ENCODE assay signal across 11 mouse cellular contexts in genomic region chr4:103620590-103621155, GRCm38 (mm10). TPM values are rescaled to one million over a fixed set of nuclear protein-coding genes. Genes with fewer than 3 reads are reported as not detected.
DNase-seq lines count a peak whose midpoint lies in the region; ATAC-seq and TF ChIP-seq lines count a peak whose summit lies in the region.
"Had no signal": no experiment of that assay in that cellular context is flagged by ENCODE, and none has a peak within 500 bp of the region (broad histone marks: within the 10 kb centered on the region; RNA-seq: fewer than 3 reads in every experiment).

No protein-coding gene starts in this region.

- no peaks in the 10 kb centered on the region for H3K36me3 ChIP-seq in heart, embryonic 12.5 days
- no peaks in the 10 kb centered on the region for H3K36me3 ChIP-seq in stomach, embryonic 14.5 days (ENCODE audit: control insufficient read depth, insufficient read depth, low read length)
- H3K36me3 ChIP-seq in stomach, postnatal 0 days (ENCODE audit: control insufficient read depth, insufficient read depth, low read length), result no peaks in the 10 kb centered on the region
- H3K36me3 ChIP-seq in limb, embryonic 15.5 days, result no peaks in the 10 kb centered on the region
- H3K36me3 ChIP-seq: lung, embryonic 15.5 days had no signal

- no peak for TF ChIP-seq EP300 in stomach, postnatal 0 days (optimal IDR thresholded peaks at IDR 0.05)

- no peak for DNase-seq in heart, adult 8-10 months (ENCODE audit: low spot score)
- DNase-seq in stomach, postnatal 0 days (ENCODE audit: low spot score), result no peak
- DNase-seq in ovary, postnatal 10 days (ENCODE audit: low spot score), result no peak
- DNase-seq in spleen, postnatal 36 days (ENCODE audit: low spot score in 2 of 2), result no peak
- DNase-seq in natural killer cell, adult 2 months (ENCODE audit: low spot score in 2 of 2), result no peak
- DNase-seq: B cell, adult 2 months had no signal

- peaks cover 11% of the 10 kb centered on the region; the same call in 1 of the 2 replicates for H3K4me1 ChIP-seq in heart, embryonic 12.5 days (replicated peaks)
- H3K4me1 ChIP-seq in stomach, embryonic 14.5 days (ENCODE audit: control insufficient read depth, insufficient read depth, low read length), result no peaks in the 10 kb centered on the region
- H3K4me1 ChIP-seq in stomach, postnatal 0 days (replicated peaks; ENCODE audit: control insufficient read depth, insufficient read depth), result no peaks in the 10 kb centered on the region
- peaks cover 10% of the 10 kb centered on the region for H3K4me1 ChIP-seq in limb, embryonic 15.5 days

- 27% methylated on average over 18 of the region's 18 CpGs for WGBS in heart, embryonic 12.5 days
- WGBS in stomach, embryonic 14.5 days, result 17% methylated on average over 18 of the region's 18 CpGs
- 24% methylated on average over 18 of the region's 18 CpGs for WGBS in stomach, postnatal 0 days
- WGBS in limb, embryonic 15.5 days, result 14% methylated on average over 18 of the region's 18 CpGs

- ATAC-seq in heart, embryonic 12.5 days (ENCODE audit: insufficient number of reproducible peaks, low FRiP score), result no peak
- no peak for ATAC-seq in stomach, embryonic 14.5 days (ENCODE audit: insufficient number of reproducible peaks, insufficient read depth, low FRiP score, low read depth)
- no peak for ATAC-seq in stomach, postnatal 0 days (ENCODE audit: low FRiP score, low TSS enrichment)
- no peak for ATAC-seq in limb, embryonic 15.5 days (ENCODE audit: insufficient number of reproducible peaks, low FRiP score, low TSS enrichment, low read depth)
- ATAC-seq: inflammation-experienced regulatory T-cells, adult 6 months had no signal

- no peak overlapping the region for H3K9ac ChIP-seq in heart, embryonic 12.5 days
- H3K9ac ChIP-seq in stomach, embryonic 14.5 days (replicated peaks; ENCODE audit: low read depth, low read length), result no peak overlapping the region
- H3K9ac ChIP-seq in stomach, postnatal 0 days (ENCODE audit: low read length), result no peak overlapping the region
- H3K9ac ChIP-seq in limb, embryonic 15.5 days, result no peak overlapping the region
- H3K9ac ChIP-seq: lung, embryonic 15.5 days had no signal

- no peak overlapping the region for H3K27ac ChIP-seq in heart, embryonic 12.5 days (ENCODE audit: poor library complexity, severe bottlenecking)
- H3K27ac ChIP-seq in stomach, embryonic 14.5 days (ENCODE audit: low read length), result no peak overlapping the region
- H3K27ac ChIP-seq in stomach, postnatal 0 days (replicated peaks), result no peak overlapping the region
- H3K27ac ChIP-seq in limb, embryonic 15.5 days, result no peak overlapping the region
- H3K27ac ChIP-seq: lung, embryonic 15.5 days had no signal

- peak overlapping the region; percentile 73; the same call in 1 of the 2 replicates for H3K4me2 ChIP-seq in heart, embryonic 12.5 days
- peak overlapping the region; percentile 62 for H3K4me2 ChIP-seq in stomach, embryonic 14.5 days (replicated peaks; ENCODE audit: low read depth, low read length)
- H3K4me2 ChIP-seq in stomach, postnatal 0 days (replicated peaks; ENCODE audit: low read depth), result no peak overlapping the region
- H3K4me2 ChIP-seq in limb, embryonic 15.5 days, result peak overlapping the region; percentile 59; the same call in 1 of the 2 replicates

- no peaks in the 10 kb centered on the region for H3K9me3 ChIP-seq in heart, embryonic 12.5 days (replicated peaks)
- no peaks in the 10 kb centered on the region for H3K9me3 ChIP-seq in stomach, embryonic 14.5 days (ENCODE audit: control insufficient read depth, low read depth, low read length)
- no peaks in the 10 kb centered on the region for H3K9me3 ChIP-seq in stomach, postnatal 0 days (ENCODE audit: control insufficient read depth, low read length)
- H3K9me3 ChIP-seq in limb, embryonic 15.5 days, result no peaks in the 10 kb centered on the region
- H3K9me3 ChIP-seq: lung, embryonic 15.5 days had no signal

- H3K4me3 ChIP-seq in heart, embryonic 12.5 days, result no peak overlapping the region
- H3K4me3 ChIP-seq in stomach, embryonic 14.5 days (ENCODE audit: low read depth, low read length), result 0 out of 2 replicates have a peak overlapping the region, but pooled peaks have one; percentile 32
- H3K4me3 ChIP-seq in stomach, postnatal 0 days (ENCODE audit: low read depth, low read length), result no peak overlapping the region
- peak overlapping the region; percentile 33 for H3K4me3 ChIP-seq in limb, embryonic 15.5 days

- H3K27me3 ChIP-seq in heart, embryonic 12.5 days (replicated peaks), result peaks cover 68% of the 10 kb centered on the region
- H3K27me3 ChIP-seq in stomach, embryonic 14.5 days (ENCODE audit: control insufficient read depth, insufficient read depth, low read length), result peaks cover 37% of the 10 kb centered on the region
- H3K27me3 ChIP-seq in stomach, postnatal 0 days (ENCODE audit: control insufficient read depth, insufficient read depth, low read length), result peaks cover 7% of the 10 kb centered on the region; the same call in 1 of the 2 replicates
- H3K27me3 ChIP-seq in limb, embryonic 15.5 days, result peaks cover 64% of the 10 kb centered on the region

- TF ChIP-seq CTCF in stomach, postnatal 0 days (IDR thresholded peaks at IDR 0.05; ENCODE audit: low read depth), result no peak

RNA-seq across cellular contexts. Expression of gene Dab1, which starts 1.5 kb away (rescaled TPM):
- polyA plus RNA-seq in heart, embryonic 12.5 days (2016; fragmentation: Nextera tagmentation; extraction: Ambion mirVana), result 0.91 and 1.0 TPM in 2 replicates
- total RNA-seq in heart, adult 8-10 months (2022), result under 1 TPM in 2 of 4 experiments, not detected in 2; 0.05 to 0.09 TPM
- polyA plus RNA-seq in stomach, embryonic 14.5 days (2014; fragmentation: Nextera tagmentation; extraction: Ambion mirVana), result 8.5 and 9.3 TPM in 2 replicates
- 6.1 and 7.4 TPM in 2 replicates for polyA plus RNA-seq in stomach, postnatal 0 days (2015; fragmentation: Nextera tagmentation; extraction: Ambion mirVana)
- 10.6 and 10.8 TPM in 2 replicates for polyA plus RNA-seq in limb, embryonic 15.5 days (2015; fragmentation: Nextera tagmentation; extraction: Ambion mirVana)
- polyA plus RNA-seq: inflammation-experienced regulatory T-cells, adult 6 months had no signal

Comparison
In these comparisons a context has a peak if more than half of its experiments do, and no peak if none do; other contexts are left out.
1. H3K4me3 ChIP-seq: peak in stomach, embryonic 14.5 days (single experiment) and limb, embryonic 15.5 days (single experiment); none in heart, embryonic 12.5 days (single experiment) and stomach, postnatal 0 days (single experiment).